Mouse (Mus musculus) brain, embryonic 14.5 days (tissue): ENCODE measurements around the gene Psmc1. TPM values are rescaled to one million over a fixed set of nuclear protein-coding genes. Genes with fewer than 3 reads are reported as not detected.

Experiments
- DNase-seq: peaks from one replicate; pipeline ENCODE4 v3.0.0-alpha.2; 2011; ENCODE audit warnings: low read depth
- CTCF ChIP-seq: fragments of 200-500 bp; IDR thresholded peaks from 2 replicates; pipeline ENCODE4 v1.5.1; 2012; ENCODE audit warnings: inconsistent platforms, mild to moderate bottlenecking, moderate library complexity, borderline replicate concordance; ENCODE audit not compliant: insufficient read depth, insufficient read length; ENCODE audit errors: extremely low read depth
- POLR2A ChIP-seq: fragments of 200-500 bp; IDR thresholded peaks from 2 replicates; pipeline ENCODE4 v1.6.1; 2012; ENCODE audit warnings: mild to moderate bottlenecking, inconsistent platforms, borderline replicate concordance; ENCODE audit not compliant: poor library complexity, insufficient read depth, insufficient read length, severe bottlenecking; ENCODE audit errors: extremely low read depth
- polyA plus RNA-seq: library from polyadenylated mRNA; depleted of rRNA; stranded (reverse); fragments of >200 nt; gene quantifications from 2 replicates; pipeline ENCODE4 v1.2.3, GENCODE M21; 2012

Psmc1 gene
- polyA plus RNA-seq, 1 experiment, result 128 TPM

GRCm38 (mm10) chr12:100090750-100091149, 19.2 kb upstream of the Psmc1 start:
- DNase-seq, result no peak
- TF ChIP-seq CTCF (no peak), POLR2A (no peak)

GRCm38 (mm10) chr12:100093046-100093445, 16.9 kb upstream of the Psmc1 start:
- TF ChIP-seq CTCF (no peak), POLR2A (no peak)
- DNase-seq, result no peak

GRCm38 (mm10) chr12:100099971-100100706, 9.8 kb upstream of the Psmc1 start:
- DNase-seq, result peak; percentile 60

GRCm38 (mm10) chr12:100100707-100101030, 9.3 kb upstream of the Psmc1 start:
- TF ChIP-seq CTCF, result no peak
- TF ChIP-seq POLR2A, result no peak
- DNase-seq, result no peak

More at GRCm38 (mm10) chr12:100099971-100100706, 9.8 kb upstream of the Psmc1 start:
- TF ChIP-seq POLR2A (no peak), CTCF (no peak)

- no peak for DNase-seq
Observed at GRCm38 (mm10) chr12:100101651-100102050, 8.3 kb upstream of the Psmc1 start.

GRCm38 (mm10) chr12:100104530-100104929, 5.4 kb upstream of the Psmc1 start:
- no peak for TF ChIP-seq POLR2A
- TF ChIP-seq CTCF, result no peak

More at GRCm38 (mm10) chr12:100101651-100102050, 8.3 kb upstream of the Psmc1 start:
- TF ChIP-seq POLR2A (no peak), CTCF (no peak)

GRCm38 (mm10) chr12:100106275-100106895, 3.6 kb upstream of the Psmc1 start:
- no peak for TF ChIP-seq POLR2A
- peak; percentile 81 for TF ChIP-seq CTCF
- peak; percentile 88 for DNase-seq

More at GRCm38 (mm10) chr12:100104530-100104929, 5.4 kb upstream of the Psmc1 start:
- no peak for DNase-seq

GRCm38 (mm10) chr12:100107436-100107835, 2.5 kb upstream of the Psmc1 start:
- no peak for TF ChIP-seq POLR2A
- TF ChIP-seq CTCF, result no peak
- DNase-seq, result no peak

GRCm38 (mm10) chr12:100115982-100116381, 6.0 kb downstream of the Psmc1 start:
- DNase-seq, result no peak
- TF ChIP-seq CTCF, result no peak
- no peak for TF ChIP-seq POLR2A

GRCm38 (mm10) chr12:100122921-100123381, 13.0 kb downstream of the Psmc1 start:
- TF ChIP-seq POLR2A (no peak), CTCF (no peak)
- DNase-seq, result no peak

GRCm38 (mm10) chr12:100123476-100123875, 13.5 kb downstream of the Psmc1 start:
- peak; percentile 32 for DNase-seq
- TF ChIP-seq POLR2A (no peak), CTCF (no peak)

GRCm38 (mm10) chr12:100124913-100125798, 15.2 kb downstream of the Psmc1 start:
- no peak for DNase-seq
- TF ChIP-seq CTCF, result peak; percentile 30; the same call in 1 of the 2 replicates
- no peak for TF ChIP-seq POLR2A
